Mouse (Mus musculus): ENCODE measurements around the gene Slc43a2. TPM values are rescaled to one million over a fixed set of nuclear protein-coding genes. Genes with fewer than 3 reads are reported as not detected.

Slc43a2 gene
- polyA plus RNA-seq, 1 experiment = 15.9 TPM

DNA sequence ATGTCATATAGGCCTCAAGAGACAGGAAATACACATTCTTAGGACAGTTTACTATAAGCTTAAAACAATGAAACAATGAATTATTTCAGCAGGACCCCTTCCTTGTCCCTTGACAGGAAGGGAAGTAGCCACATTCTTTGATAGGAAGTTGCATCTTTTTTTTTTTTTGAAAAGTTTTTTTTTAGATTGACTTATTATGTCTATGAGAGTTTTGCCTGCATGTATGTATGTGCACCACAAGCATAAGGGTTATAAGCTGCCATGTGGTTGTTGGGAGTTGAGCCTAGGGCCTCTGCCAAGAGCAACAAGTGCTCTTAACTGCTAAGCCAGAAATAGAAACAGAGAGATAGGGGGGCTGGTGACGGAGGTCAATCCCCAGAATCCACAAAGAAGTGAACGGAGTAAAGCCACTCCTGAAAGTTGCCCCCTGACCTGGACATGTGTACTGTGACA, 92.6 kb downstream of the Slc43a2 start:
- Histone ChIP-seq H3K4me2 (ENCODE audit: low read depth) (peak overlapping the region; percentile 9), H3ac (ENCODE audit: control insufficient read depth, insufficient read length) (no peak overlapping the region), H3K27me3 (ENCODE audit: control insufficient read depth, insufficient read depth, insufficient read length) (no peaks in the 10 kb centered on the region), H3K4me3 (no peak overlapping the region), H3K36me3 (ENCODE audit: control insufficient read depth, insufficient read depth) (peaks cover 22% of the 10 kb centered on the region), H3K79me2 (ENCODE audit: control insufficient read depth, insufficient read depth) (no peaks in the 10 kb centered on the region)
- TF ChIP-seq MAX (IDR thresholded peaks at IDR 0.05; ENCODE audit: low read depth) (no peak), POLR2AphosphoS2 (IDR thresholded peaks at IDR 0.05; ENCODE audit: insufficient read length, low read depth) (no peak), MYOD1 (IDR thresholded peaks at IDR 0.05; ENCODE audit: control insufficient read depth in 1 of 3, insufficient read length in 2 of 3, low read depth in 2 of 3) (no peak), SRF (IDR thresholded peaks at IDR 0.05; ENCODE audit: control insufficient read depth, insufficient read length, low read depth) (no peak), E2F4 (IDR thresholded peaks at IDR 0.05; ENCODE audit: insufficient read depth) (no peak), CEBPB (IDR thresholded peaks at IDR 0.05; ENCODE audit: insufficient read depth, poor library complexity, severe bottlenecking) (no peak), REST (IDR thresholded peaks at IDR 0.05; ENCODE audit: insufficient read depth, insufficient read length) (no peak), TCF12 (IDR thresholded peaks at IDR 0.05; ENCODE audit: insufficient read depth, poor library complexity, severe bottlenecking) (no peak), USF1 (IDR thresholded peaks at IDR 0.05; ENCODE audit: low read depth) (no peak), MYOG (IDR thresholded peaks at IDR 0.05; ENCODE audit: control insufficient read depth in 1 of 3, insufficient read depth in 1 of 3, insufficient read length in 2 of 3, low read depth in 2 of 3) (no peak), TCF3 (IDR thresholded peaks at IDR 0.05; ENCODE audit: insufficient read length, low read depth) (no peak)

DNA sequence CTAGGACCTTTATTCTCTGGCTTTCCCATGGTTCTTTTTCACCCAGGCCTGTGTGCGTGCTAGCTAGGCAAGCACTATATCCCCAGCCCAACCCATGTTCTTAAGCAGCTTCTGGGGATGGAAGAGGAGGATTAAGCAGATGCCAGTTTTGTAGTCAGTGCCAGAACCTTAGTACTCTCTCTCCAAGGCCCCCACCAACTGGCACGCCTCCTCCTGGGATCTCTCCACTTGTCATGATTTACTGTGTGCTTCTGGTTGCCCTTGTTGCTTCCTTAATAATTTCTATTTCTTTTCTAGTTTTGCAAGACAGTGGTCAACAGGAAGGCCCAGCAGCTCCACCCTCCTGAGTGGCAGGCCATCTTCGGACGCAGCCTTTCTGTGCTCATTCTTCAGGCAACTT, 94.3 kb downstream of the Slc43a2 start:
- no peak overlapping the region for H3K4me3 ChIP-seq
- no peak overlapping the region for H3K4me2 ChIP-seq (ENCODE audit: low read depth)
- no peaks in the 10 kb centered on the region for H3K79me2 ChIP-seq (ENCODE audit: control insufficient read depth, insufficient read depth)
- no peak overlapping the region for H3ac ChIP-seq (ENCODE audit: control insufficient read depth, insufficient read length)
- H3K27me3 ChIP-seq (ENCODE audit: control insufficient read depth, insufficient read depth, insufficient read length) = no peaks in the 10 kb centered on the region
- TF ChIP-seq USF1 (IDR thresholded peaks at IDR 0.05; ENCODE audit: low read depth) (no peak), TCF12 (IDR thresholded peaks at IDR 0.05; ENCODE audit: insufficient read depth, poor library complexity, severe bottlenecking) (no peak), MYOG (IDR thresholded peaks at IDR 0.05; ENCODE audit: control insufficient read depth in 1 of 3, insufficient read depth in 1 of 3, insufficient read length in 2 of 3, low read depth in 2 of 3) (no peak), MAX (IDR thresholded peaks at IDR 0.05; ENCODE audit: low read depth) (no peak), TCF3 (IDR thresholded peaks at IDR 0.05; ENCODE audit: insufficient read length, low read depth) (no peak), CEBPB (IDR thresholded peaks at IDR 0.05; ENCODE audit: insufficient read depth, poor library complexity, severe bottlenecking) (no peak), SRF (IDR thresholded peaks at IDR 0.05; ENCODE audit: control insufficient read depth, insufficient read length, low read depth) (no peak), MYOD1 (IDR thresholded peaks at IDR 0.05; ENCODE audit: control insufficient read depth in 1 of 3, insufficient read length in 2 of 3, low read depth in 2 of 3) (no peak), REST (IDR thresholded peaks at IDR 0.05; ENCODE audit: insufficient read depth, insufficient read length) (no peak), E2F4 (IDR thresholded peaks at IDR 0.05; ENCODE audit: insufficient read depth) (no peak), POLR2A (IDR thresholded peaks at IDR 0.05; ENCODE audit: insufficient read length, low read depth) (no peak), POLR2AphosphoS2 (IDR thresholded peaks at IDR 0.05; ENCODE audit: insufficient read length, low read depth) (no peak)
- peaks cover 13% of the 10 kb centered on the region for H3K36me3 ChIP-seq (ENCODE audit: control insufficient read depth, insufficient read depth)

Other genes with a start within 250 kb of the Slc43a2 start
- 63.4 TPM for gene Rpa1, start 183.4 kb upstream of the Slc43a2 start, polyA plus RNA-seq (2012; fragmentation: generic; extraction: Trizol)
- 6.9 TPM for gene Smyd4, start 183.3 kb upstream of the Slc43a2 start, polyA plus RNA-seq (2012; fragmentation: generic; extraction: Trizol)
- gene Serpinf1, start 109.0 kb upstream of the Slc43a2 start, polyA plus RNA-seq (2012; fragmentation: generic; extraction: Trizol) = 911 TPM
- 0.06 TPM for gene Serpinf2, start 92.1 kb upstream of the Slc43a2 start, polyA plus RNA-seq (2012; fragmentation: generic; extraction: Trizol)
- gene Wdr81, start 77.0 kb upstream of the Slc43a2 start, polyA plus RNA-seq (2012; fragmentation: generic; extraction: Trizol) = 17.3 TPM
- gene Tlcd2, start 70.0 kb upstream of the Slc43a2 start, polyA plus RNA-seq (2012; fragmentation: generic; extraction: Trizol) = 2.9 TPM
- 93.0 TPM for gene Prpf8, start 44.9 kb upstream of the Slc43a2 start, polyA plus RNA-seq (2012; fragmentation: generic; extraction: Trizol)
- 4.6 TPM for gene Rilp, start 21.6 kb upstream of the Slc43a2 start, polyA plus RNA-seq (2012; fragmentation: generic; extraction: Trizol)
- gene Scarf1, start 18.2 kb upstream of the Slc43a2 start, polyA plus RNA-seq (2012; fragmentation: generic; extraction: Trizol) = 0.06 TPM
- gene Pitpna, start 56.4 kb downstream of the Slc43a2 start, polyA plus RNA-seq (2012; fragmentation: generic; extraction: Trizol) = 125 TPM
- 20.7 TPM for gene Inpp5k, start 99.3 kb downstream of the Slc43a2 start, polyA plus RNA-seq (2012; fragmentation: generic; extraction: Trizol)
- 177 TPM for gene Myo1c, start 118.8 kb downstream of the Slc43a2 start, polyA plus RNA-seq (2012; fragmentation: generic; extraction: Trizol)
- 34.5 TPM for gene Crk, start 147.6 kb downstream of the Slc43a2 start, polyA plus RNA-seq (2012; fragmentation: generic; extraction: Trizol)
- 612 TPM for gene Ywhae, start 201.2 kb downstream of the Slc43a2 start, polyA plus RNA-seq (2012; fragmentation: generic; extraction: Trizol)